Mouse (Mus musculus) thymus, adult 2 months (tissue): ENCODE results near the gene Ly6g5c.

Source experiments
- CTCF ChIP-seq: fragments of 200-500 bp; IDR thresholded peaks from 2 replicates; pipeline ENCODE4 v1.5.1; 2012; ENCODE audit warnings: mild to moderate bottlenecking, control low read depth, low read length, moderate library complexity, borderline replicate concordance; ENCODE audit not compliant: control insufficient read depth, poor library complexity, insufficient read depth; ENCODE audit errors: extremely low read depth
- POLR2A ChIP-seq: fragments of 200-500 bp; IDR thresholded peaks from 2 replicates; pipeline ENCODE4 v1.6.1; 2012; ENCODE audit warnings: mild to moderate bottlenecking, low read length, control low read depth, moderate library complexity; ENCODE audit not compliant: control insufficient read depth, poor library complexity, insufficient read depth; ENCODE audit errors: extremely low read depth

DNA sequence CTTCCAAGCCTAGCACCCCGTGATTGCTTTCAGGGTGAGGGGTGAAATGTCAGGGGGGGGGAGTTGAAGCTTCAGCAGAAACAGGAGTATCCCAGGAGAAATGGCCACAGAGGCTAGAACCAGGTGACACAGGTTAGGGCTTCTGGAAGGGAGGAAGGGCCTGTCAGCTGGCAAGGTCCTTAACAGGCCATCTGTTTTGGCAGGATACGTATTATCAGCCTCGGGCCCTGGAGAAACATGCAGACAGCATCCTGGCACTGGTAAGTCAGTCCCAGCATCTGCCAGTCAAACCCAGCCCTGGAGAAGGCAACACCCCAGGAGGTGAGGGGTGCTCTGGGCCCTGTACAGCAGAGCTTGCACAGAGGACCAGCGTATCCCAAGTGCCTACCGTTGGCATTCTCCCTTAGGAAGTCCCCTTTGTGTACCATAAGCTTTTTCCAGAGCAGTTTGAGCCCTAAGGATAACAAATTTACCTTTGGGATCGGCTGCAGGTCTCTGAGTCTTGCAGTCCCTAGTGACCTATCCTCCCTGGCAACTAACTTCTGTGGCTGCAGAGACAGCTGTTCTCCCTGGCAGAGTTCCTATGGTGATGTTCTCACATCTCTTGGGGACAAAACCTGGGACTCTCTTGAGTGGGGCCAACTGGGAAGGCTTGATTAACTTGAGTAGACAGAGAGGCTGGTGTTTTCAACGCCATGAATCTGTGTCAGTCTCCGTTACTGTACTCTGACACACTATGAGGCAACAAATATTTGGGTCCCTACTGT is 17.7 kb upstream of the Ly6g5c start:
- TF ChIP-seq POLR2A, result no peak
- TF ChIP-seq CTCF, result no peak
